Mouse (Mus musculus) bone marrow macrophage, adult 2 months (primary cell): Measurements from ENCODE around the gene Cpm. TPM values are rescaled to one million over a fixed set of nuclear protein-coding genes. Genes with fewer than 3 reads are reported as not detected.

Source experiments
- H3K27ac ChIP-seq: 2 replicates; pipeline ENCODE4 v1.5.1; 2012; ENCODE audit warnings: low read depth, low read length; ENCODE audit not compliant: insufficient read depth
- H3K4me1 ChIP-seq: 2 replicates; pipeline ENCODE4 v1.6.1; 2012; ENCODE audit warnings: low read length; ENCODE audit not compliant: control insufficient read depth, insufficient read depth
- H3K4me3 ChIP-seq: 2 replicates; pipeline ENCODE4 v1.5.1; 2012; ENCODE audit warnings: mild to moderate bottlenecking, low read length, moderate library complexity; ENCODE audit not compliant: insufficient read depth
- CTCF ChIP-seq: IDR thresholded peaks from 2 replicates; pipeline ENCODE4 v1.5.1; 2012; ENCODE audit warnings: low read depth, mild to moderate bottlenecking, low read length, moderate library complexity
- POLR2A ChIP-seq: IDR thresholded peaks from 2 replicates; pipeline ENCODE4 v1.6.1; 2012; ENCODE audit warnings: mild to moderate bottlenecking, low read depth, low read length, borderline replicate concordance
- polyA plus RNA-seq: library from polyadenylated mRNA; stranded (reverse); fragments of >200 nt; gene quantifications from 2 replicates; pipeline ENCODE4 v1.2.4, GENCODE M21; 2012; ENCODE audit not compliant: missing spikeins, insufficient read depth, insufficient read length

Gene Cpm
- polyA plus RNA-seq, 1 experiment = not detected

DNA sequence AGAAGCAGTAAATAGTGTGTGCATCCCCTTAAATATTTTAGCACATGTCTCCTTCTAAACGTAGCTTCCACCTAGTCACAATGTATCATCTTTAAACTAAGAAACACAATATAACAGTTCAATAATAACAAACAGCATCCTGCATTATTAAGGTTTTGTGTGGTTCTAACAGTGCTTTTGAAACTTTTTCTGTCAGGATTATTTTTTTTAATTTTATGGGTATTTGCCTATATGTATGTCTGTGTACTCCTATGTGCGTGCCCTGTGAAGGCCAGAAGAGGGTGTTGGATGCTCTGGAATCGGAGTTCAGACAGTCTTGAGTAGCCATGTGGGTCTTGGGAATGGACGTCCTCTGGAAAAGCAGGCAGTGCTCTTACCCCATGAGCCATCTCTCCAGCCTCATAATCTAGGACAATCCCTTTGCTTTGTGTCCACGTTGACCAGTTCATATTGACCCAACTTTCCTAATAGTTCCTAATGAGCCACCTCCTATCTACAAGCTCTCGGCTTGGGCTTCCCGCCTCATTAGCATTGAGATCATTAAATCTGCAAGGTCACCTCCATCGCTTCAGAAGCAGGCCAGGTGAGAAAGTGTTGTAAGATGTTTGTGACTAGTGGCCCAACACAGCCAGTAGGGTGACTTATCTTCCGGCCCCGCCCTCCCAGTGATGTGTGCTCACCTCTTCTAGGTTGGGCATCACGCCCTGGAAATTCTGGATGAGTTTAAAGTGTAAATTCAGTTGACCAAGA, 20.2 kb downstream of the Cpm start:
- Histone ChIP-seq H3K4me1 (no peaks in the 10 kb centered on the region), H3K27ac (no peak overlapping the region), H3K4me3 (no peak overlapping the region)
- TF ChIP-seq CTCF (no peak), POLR2A (no peak)

DNA sequence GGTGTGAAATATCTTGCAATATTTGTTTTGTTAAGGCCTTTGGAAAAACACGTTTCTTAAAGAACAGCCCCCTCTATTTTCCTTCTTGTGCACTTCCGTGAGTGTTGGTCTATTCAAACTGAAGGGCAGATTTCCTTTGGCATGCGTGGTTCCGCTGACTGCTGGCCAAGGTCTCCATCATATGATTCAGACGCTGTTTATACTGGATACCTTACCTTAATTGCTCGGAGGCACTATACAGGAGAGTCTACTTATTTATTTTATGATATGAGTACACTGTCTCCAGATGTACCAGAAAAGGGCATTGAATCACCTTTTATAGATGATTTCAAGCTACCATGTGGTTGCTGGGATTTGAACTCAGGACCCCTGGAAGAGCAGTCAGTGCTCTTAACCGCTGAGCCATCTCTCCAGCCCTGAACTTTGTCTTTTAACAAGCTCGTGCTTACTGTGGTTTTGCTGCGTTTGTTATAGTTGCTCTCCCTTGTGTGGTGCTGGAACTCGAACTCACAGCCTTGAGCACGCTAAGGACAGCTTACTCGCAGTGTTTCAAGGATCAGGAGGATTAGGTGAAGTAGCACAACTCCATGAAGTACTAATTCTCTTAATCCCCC, 20.8 kb downstream of the Cpm start:
- H3K4me3 ChIP-seq = no peak overlapping the region
- H3K4me1 ChIP-seq = no peaks in the 10 kb centered on the region
- no peak overlapping the region for H3K27ac ChIP-seq
- TF ChIP-seq POLR2A = no peak
- TF ChIP-seq CTCF = no peak

DNA sequence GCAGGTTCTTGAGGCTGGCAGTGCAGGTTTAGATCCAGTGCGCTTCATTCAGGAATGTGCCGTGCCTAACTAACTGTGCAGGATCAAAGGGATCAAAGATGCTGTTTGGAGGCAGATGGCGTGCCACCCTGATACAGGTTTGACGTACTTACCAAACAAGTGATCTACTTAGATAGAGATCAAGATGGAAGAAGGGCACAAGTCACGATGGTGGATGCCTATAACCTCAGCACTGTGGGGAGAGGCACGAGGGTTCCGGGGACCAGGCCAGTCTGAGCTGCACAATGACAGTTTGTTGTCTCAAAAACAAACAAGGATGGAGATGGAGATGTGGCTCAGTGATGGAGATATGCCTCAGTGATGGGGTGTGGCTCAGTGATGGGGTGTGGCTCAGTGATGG, 21.4 kb downstream of the Cpm start:
- Histone ChIP-seq H3K4me1 (no peaks in the 10 kb centered on the region), H3K4me3 (no peak overlapping the region), H3K27ac (no peak overlapping the region)
- TF ChIP-seq CTCF = no peak
- no peak for TF ChIP-seq POLR2A

DNA sequence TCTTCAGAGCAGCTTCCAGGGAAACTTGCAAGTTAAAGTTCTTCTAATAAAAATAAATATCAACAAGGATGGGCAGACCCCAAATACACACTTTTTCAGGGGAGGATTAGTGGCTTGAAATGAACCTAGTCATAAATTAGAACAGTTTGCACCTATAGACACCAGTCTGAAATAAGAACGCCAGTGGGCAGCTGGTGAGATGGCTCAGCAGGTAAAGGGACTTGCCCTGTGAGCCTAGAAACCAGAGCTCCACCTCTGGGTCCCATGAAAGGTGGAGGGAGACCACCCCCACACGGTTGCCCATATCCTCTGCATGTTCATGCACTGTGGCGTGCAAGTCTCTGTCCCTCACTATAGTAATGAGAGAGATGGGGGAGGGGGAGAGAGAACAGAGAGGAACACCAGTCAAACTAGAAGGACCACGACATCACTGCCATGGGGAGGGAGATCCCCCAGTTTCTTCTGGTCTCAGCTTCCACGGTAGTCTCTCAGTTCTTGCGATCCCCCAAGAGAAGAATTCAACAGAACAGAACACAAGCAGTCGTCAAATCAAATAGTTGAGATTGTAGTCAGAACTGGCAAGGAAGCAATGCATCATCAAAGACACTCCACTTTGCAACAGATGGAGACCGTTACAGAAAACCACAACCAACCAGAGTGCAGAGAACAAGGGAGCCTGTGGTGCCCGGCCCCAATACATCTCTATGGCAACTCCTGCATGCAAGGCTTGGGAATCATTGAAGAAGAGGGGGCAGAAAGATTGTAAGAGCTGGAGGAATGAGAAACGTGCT, 22.5 kb downstream of the Cpm start:
- Histone ChIP-seq H3K4me1 (no peaks in the 10 kb centered on the region), H3K27ac (no peak overlapping the region), H3K4me3 (no peak overlapping the region)
- TF ChIP-seq CTCF (no peak), POLR2A (no peak)

DNA sequence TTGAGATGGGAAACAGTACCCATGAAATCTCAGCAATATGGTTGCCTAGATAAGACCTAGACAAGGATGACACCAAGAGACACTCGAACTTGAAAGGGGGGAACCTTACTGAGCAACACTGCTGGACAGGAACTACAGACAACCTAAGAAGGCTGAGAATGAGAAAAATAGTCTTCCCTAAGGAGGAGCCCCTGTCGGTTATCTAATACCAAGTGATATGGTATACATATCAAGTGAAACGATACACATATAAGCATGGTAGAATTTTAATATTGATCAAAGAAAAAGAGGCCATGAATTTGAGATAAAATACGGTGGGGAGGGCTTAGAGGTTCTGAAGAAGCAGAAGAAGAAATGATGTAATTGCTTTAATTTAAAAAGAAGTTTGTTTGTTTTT, 23.1 kb downstream of the Cpm start:
- H3K27ac ChIP-seq = no peak overlapping the region
- no peak overlapping the region for H3K4me3 ChIP-seq
- no peaks in the 10 kb centered on the region for H3K4me1 ChIP-seq
- no peak for TF ChIP-seq CTCF
- no peak for TF ChIP-seq POLR2A

DNA sequence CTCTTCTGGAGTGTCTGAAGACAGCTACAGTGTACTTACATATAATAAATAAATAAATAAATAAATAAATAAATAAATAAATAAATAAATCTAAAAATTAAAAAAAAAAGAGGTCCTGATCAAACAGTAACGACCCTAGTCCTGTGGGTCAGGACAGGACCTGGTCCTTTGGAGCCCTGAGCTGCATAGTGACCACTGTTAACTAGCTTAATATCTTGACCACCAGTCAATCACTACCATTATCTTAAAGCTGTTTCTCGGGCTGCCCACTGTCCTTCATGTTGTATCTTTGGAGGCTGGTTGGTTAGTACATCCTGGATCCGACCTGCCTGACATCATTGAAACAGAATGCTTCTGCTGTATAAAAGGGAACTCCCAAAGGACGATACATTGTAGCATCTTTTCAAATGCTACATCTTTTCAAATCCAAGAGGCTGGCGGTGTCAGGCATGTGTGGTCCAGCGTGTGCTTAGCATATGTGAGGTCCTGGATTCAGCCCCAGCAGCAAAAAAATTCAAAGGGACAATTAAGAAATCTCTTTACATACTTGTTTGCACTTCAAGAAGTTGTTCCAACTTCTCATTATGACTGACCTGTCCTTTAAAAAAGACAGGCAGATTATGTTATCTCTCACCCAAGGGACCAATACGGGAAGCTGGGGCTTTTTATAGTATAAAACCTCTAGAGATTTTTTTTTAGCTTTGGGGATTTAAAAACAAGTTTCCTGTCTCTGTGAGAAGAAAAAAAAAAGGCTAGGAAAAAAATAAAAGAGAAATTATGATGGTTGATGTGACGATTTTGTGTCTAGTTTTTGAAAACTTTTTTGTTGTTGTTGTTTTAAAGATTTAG, 23.9 kb downstream of the Cpm start:
- no peak overlapping the region for H3K27ac ChIP-seq

DNA sequence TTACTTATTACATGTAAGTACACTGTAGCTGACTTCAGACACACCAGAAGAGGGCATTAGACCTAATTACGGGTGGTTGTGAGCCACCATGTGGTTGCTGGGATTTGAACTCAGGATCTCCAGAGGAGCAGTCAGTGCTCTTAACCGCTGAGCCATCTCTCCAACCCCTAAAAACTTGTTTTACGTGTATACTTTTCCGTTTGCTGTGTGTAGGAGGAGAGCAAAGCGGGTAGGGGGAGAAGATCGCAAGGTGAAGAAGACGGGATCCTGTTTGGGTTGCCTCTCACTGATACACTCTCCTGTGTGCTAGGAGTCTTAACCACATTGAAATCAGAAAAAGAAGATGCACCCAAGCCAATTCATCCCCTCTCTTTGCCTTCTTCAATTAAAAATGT, 24.5 kb downstream of the Cpm start:
- Histone ChIP-seq H3K27ac (no peak overlapping the region), H3K4me1 (no peaks in the 10 kb centered on the region), H3K4me3 (no peak overlapping the region)
- TF ChIP-seq POLR2A (no peak), CTCF (no peak)

More for the DNA sequence above, 23.9 kb downstream of the Cpm start:
- TF ChIP-seq CTCF (no peak), POLR2A (no peak)
- no peaks in the 10 kb centered on the region for H3K4me1 ChIP-seq
- H3K4me3 ChIP-seq = no peak overlapping the region

DNA sequence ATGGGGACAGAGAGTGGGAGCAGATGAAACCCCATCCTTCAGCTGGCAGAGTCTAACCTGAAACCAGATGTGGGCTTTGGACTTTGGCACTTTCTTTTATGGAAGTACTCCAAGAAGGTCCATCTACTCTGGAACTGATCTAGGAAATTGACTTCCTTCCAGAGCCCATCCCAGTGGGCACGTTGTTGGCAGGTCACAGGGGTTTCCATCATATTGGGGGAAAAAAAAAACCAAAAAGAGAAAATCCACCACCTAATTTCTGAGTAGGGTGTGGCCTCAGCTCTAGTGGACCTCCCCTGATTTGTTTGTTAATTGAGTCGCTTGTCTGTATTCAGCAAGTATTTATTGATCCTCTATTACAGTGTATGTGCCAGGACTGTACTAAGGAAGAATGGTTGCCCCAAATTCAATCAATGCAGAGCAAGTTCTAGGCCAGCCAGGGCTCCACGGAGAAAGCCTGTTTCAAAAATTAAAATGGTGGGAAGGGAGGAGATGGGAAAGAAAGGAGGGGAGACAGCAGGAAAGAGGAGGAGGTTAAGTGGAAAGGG, 25.4 kb downstream of the Cpm start:
- TF ChIP-seq POLR2A = no peak
- TF ChIP-seq CTCF = no peak
- no peak overlapping the region for H3K27ac ChIP-seq
- H3K4me1 ChIP-seq = no peaks in the 10 kb centered on the region
- H3K4me3 ChIP-seq = no peak overlapping the region

DNA sequence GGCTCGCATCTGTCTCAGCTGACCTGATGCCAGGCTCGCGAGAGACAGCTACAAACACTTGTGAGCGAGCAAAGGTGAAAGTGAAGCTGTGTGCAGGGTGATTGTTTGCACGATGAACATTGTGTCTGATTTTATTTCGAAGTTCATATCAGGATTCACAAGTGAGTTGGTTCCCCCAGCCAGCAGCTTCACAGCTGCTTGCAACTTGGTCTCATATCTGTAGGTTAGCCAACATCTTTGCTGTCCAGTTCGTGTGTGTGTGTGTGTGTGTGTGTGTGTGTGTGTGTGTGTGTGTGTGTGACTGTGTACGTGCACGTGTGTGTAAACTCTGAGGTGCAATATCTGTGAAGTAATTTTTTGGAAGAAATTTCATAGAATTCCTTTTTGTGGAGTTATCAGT, 26.2 kb downstream of the Cpm start:
- H3K27ac ChIP-seq = no peak overlapping the region
- no peak for TF ChIP-seq POLR2A
- TF ChIP-seq CTCF = no peak
- no peak overlapping the region for H3K4me3 ChIP-seq
- H3K4me1 ChIP-seq = no peaks in the 10 kb centered on the region
